Mouse (Mus musculus) Patski (cell line): ENCODE measurements around the gene Setd1b. TPM values are rescaled to one million over a fixed set of nuclear protein-coding genes. Genes with fewer than 3 reads are reported as not detected.
A peak's percentile ranks its signal among the peaks of the same experiment; 100 is the strongest.
"Not testable (repeated sequence)": the region's sequence is repeated elsewhere in the genome, so short reads cannot be mapped to it uniquely, and the experiment has no call there.

Experiments used
- ATAC-seq: fragments of 100-300 bp; one replicate; pipeline ENCODE4 v1.8.0; 2021
- CTCF ChIA-PET: fragments of 350-600 bp; sonication (Branson Sonifier 250); formaldehyde crosslinking; loops from one replicate; lab custom pipeline; 2022; ENCODE audit warnings: inconsistent platforms; lab: Charles Lee
- POLR2A ChIA-PET: fragments of 350-600 bp; sonication (Branson Sonifier 250); formaldehyde crosslinking; loops from one replicate; lab custom pipeline; 2022; ENCODE audit warnings: antibody characterized with exemption, inconsistent platforms; lab: Charles Lee
- DNase-seq: peaks from one replicate; pipeline ENCODE4 v3.0.0-alpha.2; 2011; ENCODE audit warnings: low read depth, low spot score
- H3K27me3 ChIP-seq: fragments of 371-371 bp; one replicate; pipeline ENCODE4 v1.5.1; 2021
- CTCF ChIP-seq: fragments of 100-300 bp; IDR thresholded peaks from one replicate; pipeline ENCODE4 v1.5.1; 2021
- in situ Hi-C: fragments of 300-500 bp; cut with MboI; formaldehyde crosslinking; loops from 3 replicates; pipeline ENCODE4 v1.11.1; 2018; ENCODE audit warnings: low pct_unique_long_range_greater_than_20kb, mixed read lengths
- polyA plus RNA-seq: library from polyadenylated mRNA; unstranded; gene quantifications from one replicate; pipeline ENCODE4 v1.2.3, GENCODE M21; 2021

The Setd1b gene
- polyA plus RNA-seq, 1 experiment from 2014 or later: 8.1 TPM

DNA sequence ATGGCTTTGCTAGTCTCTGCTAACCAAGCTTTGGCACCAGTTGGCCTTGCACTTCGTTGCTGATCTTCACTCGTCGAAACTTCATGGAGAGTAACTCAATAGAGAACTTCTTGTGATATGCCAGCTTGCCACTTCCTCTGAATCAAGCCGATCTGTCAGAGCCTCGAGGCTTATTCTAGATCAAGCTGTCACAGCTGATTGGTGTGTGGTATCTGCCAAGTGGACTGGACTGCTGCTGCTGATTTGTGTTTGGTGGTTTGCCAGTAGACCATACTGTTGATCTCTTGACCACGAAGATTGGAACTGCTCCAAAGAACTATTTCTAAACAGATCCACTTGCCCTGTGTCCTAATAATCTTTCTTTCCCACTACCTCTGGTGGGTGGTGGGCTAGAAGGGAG is 49.4 kb downstream of the Setd1b start:
- POLR2A ChIA-PET: interaction anchor here (0.6 kb wide), 1 partner anchor 11 kb away, joined by 3 read pairs; no protein-coding TSS in a partner anchor

GRCm38 (mm10) chr5:123192606-123193150 is 50.7 kb downstream of the Setd1b start:
- ChIA-PET CTCF (interaction anchor here (1.3 to 1.5 kb wide), 3 partner anchors 8 to 66 kb away, joined by 3 to 5 read pairs (median 3); no protein-coding TSS in a partner anchor), POLR2A (no interaction called here)
- DNase-seq (no peak), ATAC-seq (no peak)
- no peak for TF ChIP-seq CTCF
- peaks cover 3% of the 10 kb centered on the region for H3K27me3 ChIP-seq
- in situ Hi-C loops: loop anchor here (5.0 kb wide), 1 partner anchor 35 kb away; no protein-coding TSS in a partner anchor

More for the DNA sequence above, 49.4 kb downstream of the Setd1b start:
- no peak for TF ChIP-seq CTCF
- ATAC-seq (no peak), DNase-seq (no peak)
- in situ Hi-C loops: loop anchor here (5.0 kb wide), 1 partner anchor 36 kb away; no protein-coding TSS in a partner anchor
- peaks cover 3% of the 10 kb centered on the region for H3K27me3 ChIP-seq
- CTCF ChIA-PET: no interaction called here

DNA sequence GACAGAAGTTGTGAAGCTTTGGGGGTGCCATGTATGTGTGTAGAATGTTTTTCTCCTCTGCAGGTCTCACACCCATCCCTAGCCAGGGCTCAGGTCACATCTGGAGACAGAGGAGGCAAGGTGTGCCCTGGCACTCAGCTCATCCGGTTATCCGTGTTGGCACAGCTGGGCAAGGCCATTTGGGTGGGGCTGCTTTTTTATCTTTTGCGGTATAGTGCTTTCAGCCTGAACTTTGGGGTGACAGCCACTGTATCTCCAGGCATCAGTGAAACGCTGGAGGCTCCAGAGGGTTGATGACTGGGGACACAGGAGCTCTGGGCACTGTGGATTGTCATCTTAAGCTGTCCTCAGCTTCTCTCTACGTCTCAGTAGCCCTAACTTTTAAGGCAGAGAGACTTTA is 51.4 kb downstream of the Setd1b start:
- CTCF ChIA-PET: interaction anchor here (1.3 to 1.5 kb wide), 3 partner anchors 9 to 65 kb away, joined by 3 to 5 read pairs (median 3); no protein-coding TSS in a partner anchor
- in situ Hi-C loops: loop anchor here (5.0 kb wide), 1 partner anchor 34 kb away; no protein-coding TSS in a partner anchor
- POLR2A ChIA-PET: no interaction called here
- DNase-seq: no peak
- ATAC-seq: no peak
- TF ChIP-seq CTCF: no peak
- H3K27me3 ChIP-seq: peaks cover 3% of the 10 kb centered on the region

- POLR2A ChIA-PET: no interaction called here
- H3K27me3 ChIP-seq: peaks cover 3% of the 10 kb centered on the region
- no peak for ATAC-seq
- CTCF ChIA-PET: no interaction called here
- TF ChIP-seq CTCF: no peak
- DNase-seq: no peak
- in situ Hi-C loops: loop anchor here (5.0 kb wide), 1 partner anchor 32 kb away; no protein-coding TSS in a partner anchor
Measured at GRCm38 (mm10) chr5:123194856-123195255, 52.9 kb downstream of the Setd1b start.

- ATAC-seq (no peak), DNase-seq (no peak)
- in situ Hi-C loops: no loop called here
- H3K27me3 ChIP-seq: peaks cover 3% of the 10 kb centered on the region
- no peak for TF ChIP-seq CTCF
- POLR2A ChIA-PET: no interaction called here
- CTCF ChIA-PET: no interaction called here
Measured at GRCm38 (mm10) chr5:123195500-123196000, 53.6 kb downstream of the Setd1b start.

DNA sequence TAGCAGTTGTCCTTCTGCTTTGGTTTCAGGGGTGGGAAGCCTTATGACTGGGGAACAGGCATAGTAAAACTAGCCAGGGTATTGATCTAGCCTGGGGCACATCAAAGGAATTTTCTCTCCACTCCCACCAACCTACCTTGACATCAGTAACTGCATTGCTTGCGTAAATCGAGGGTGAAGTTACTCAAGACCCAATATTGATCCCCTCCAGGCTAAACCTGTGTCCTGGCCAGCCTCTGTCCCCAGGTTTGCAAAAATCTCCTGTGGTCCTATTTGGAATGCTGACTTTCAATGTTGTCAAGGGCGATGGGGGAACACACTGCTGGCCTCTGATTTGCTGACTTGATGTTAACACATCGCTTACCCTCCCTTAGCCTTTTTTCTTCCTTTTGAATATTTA is 54.8 kb downstream of the Setd1b start:
- ChIA-PET CTCF (no interaction called here), POLR2A (no interaction called here)
- in situ Hi-C loops: no loop called here
- ATAC-seq: no peak
- DNase-seq: no peak
- TF ChIP-seq CTCF: no peak
- peaks cover 3% of the 10 kb centered on the region for H3K27me3 ChIP-seq

DNA sequence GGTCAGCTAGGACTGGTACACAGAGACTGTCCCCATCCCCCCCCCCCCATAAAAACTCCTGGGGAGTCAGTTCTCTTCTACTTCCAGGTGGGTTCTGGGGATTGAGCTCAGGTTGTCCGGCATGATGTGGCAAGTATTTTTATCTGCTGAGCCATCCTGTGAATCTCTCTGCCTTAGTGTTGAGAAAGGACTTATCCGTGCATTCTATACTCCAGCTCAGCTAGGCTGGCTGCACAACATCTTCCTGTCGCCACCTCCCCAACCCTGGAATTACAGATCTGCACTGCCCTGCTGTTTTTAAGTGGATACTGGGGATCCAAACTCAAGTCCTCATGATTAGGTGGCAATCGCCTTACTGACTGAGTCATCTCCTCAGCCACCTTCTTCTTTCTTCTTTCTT is 56.5 kb downstream of the Setd1b start:
- no peak for TF ChIP-seq CTCF
- ATAC-seq (no peak), DNase-seq (no peak)
- ChIA-PET CTCF (no interaction called here), POLR2A (interaction anchor here (0.6 kb wide), 1 partner anchor 147 kb away, joined by 4 read pairs; no protein-coding TSS in a partner anchor)
- peaks cover 3% of the 10 kb centered on the region for H3K27me3 ChIP-seq
- in situ Hi-C loops: no loop called here

DNA sequence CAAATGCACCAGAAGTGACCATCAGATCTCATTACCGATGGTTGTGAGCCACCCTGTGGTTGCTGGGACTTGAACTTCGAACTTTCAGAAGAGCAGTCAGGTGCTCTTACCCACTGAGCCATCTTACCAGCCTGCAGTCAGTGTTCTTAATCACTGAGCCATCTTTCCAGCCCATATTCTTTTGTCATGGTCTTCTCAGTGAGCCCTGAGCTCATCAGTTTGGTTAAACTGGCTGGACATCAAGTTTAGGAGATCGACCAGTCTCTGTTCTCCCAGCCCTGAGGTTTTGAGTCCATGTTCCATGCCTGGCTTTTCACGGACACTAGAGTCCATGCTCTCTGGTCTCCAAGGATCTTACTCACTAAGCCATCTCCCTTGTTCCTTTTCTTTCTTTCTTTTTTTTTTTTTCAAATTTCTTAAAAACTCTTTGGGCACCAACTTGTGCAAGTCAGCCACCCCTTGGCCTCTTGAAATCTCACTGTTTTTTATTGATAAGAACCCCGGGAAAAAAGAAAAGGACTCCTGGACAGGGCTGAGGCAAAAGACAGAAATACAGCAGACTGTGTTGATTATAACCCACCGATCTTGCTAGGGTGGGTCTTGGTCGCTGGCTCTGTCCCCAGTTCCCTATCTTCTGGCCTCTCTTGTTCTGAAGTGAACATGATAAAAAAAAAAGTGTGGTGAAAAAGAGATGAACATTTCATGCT is 59.0 kb downstream of the Setd1b start:
- POLR2A ChIA-PET, DNase-seq, in situ Hi-C loops, ATAC-seq, H3K27me3 ChIP-seq, CTCF ChIA-PET: not testable (repeated sequence)

GRCm38 (mm10) chr5:123201523-123201892 is 59.5 kb downstream of the Setd1b start:
- CTCF ChIA-PET: no interaction called here
- in situ Hi-C loops: no loop called here
- no peak for ATAC-seq
- TF ChIP-seq CTCF: no peak
- DNase-seq: no peak
- POLR2A ChIA-PET: no interaction called here
- H3K27me3 ChIP-seq: no peaks in the 10 kb centered on the region

- CTCF ChIA-PET: no interaction called here
- no peak for TF ChIP-seq CTCF
- in situ Hi-C loops: no loop called here
- POLR2A ChIA-PET: no interaction called here
- no peak for DNase-seq
- ATAC-seq: no peak
- H3K27me3 ChIP-seq: no peaks in the 10 kb centered on the region
Measured at GRCm38 (mm10) chr5:123201987-123202386, 60.0 kb downstream of the Setd1b start.

DNA sequence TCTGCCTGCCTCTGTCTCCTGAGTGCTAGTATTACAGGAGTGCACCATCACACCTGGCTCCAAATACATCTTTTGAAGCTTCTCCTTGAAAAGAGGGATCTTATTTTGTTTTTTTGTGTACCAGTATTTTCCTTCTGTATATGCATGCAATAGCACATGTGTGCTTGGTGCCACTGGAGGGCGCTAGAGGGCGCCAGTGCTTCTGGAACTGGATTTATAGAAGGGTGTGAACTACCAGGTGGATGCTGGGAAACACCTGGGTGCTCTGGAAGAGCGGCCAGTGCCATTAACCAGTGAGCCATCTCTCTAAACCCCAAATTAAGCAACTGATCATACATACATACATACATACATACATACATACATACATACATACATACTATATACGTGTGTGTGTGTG is 60.8 kb downstream of the Setd1b start:
- TF ChIP-seq CTCF: peak; percentile 31
- POLR2A ChIA-PET, DNase-seq, CTCF ChIA-PET, in situ Hi-C loops, H3K27me3 ChIP-seq, ATAC-seq: not testable (repeated sequence)

DNA sequence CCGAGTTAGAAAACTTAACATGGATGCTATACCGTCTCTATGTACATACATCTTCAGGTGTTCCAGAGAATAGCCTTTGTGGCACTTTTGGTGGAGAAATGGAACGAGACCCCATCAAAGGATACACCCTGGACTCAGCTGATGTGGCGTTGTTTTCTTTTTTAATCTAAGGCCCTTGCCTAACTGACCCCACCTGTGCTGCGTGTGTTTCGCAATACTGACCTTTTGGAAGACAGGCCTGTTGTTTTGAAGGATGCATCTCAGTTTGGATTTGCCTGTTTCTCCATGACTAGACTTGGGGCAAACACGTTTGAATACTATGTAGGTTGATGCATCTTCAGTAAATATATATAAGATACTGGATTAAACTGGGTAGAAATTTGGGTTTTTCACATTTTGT is 61.6 kb downstream of the Setd1b start:
- in situ Hi-C loops, DNase-seq, POLR2A ChIA-PET, CTCF ChIA-PET, ATAC-seq, H3K27me3 ChIP-seq: not testable (repeated sequence)
